ENCODE assay signal across 9 mouse cellular contexts in genomic region chr7:137478621-137478982, GRCm38 (mm10). TPM values are rescaled to one million over a fixed set of nuclear protein-coding genes. Genes with fewer than 3 reads are reported as not detected.
DNase-seq lines count a peak whose midpoint lies in the region; ATAC-seq and TF ChIP-seq lines count a peak whose summit lies in the region.
"Had no signal": no experiment of that assay in that cellular context is flagged by ENCODE, and none has a peak within 500 bp of the region (broad histone marks: within the 10 kb centered on the region; RNA-seq: fewer than 3 reads in every experiment).

No protein-coding gene starts in this region.

- TF ChIP-seq CTCF in E14TG2a.4 (conservative IDR thresholded peaks at IDR 0.05; ENCODE audit: low read length) = no peak

- H3K9me3 ChIP-seq in heart, embryonic 10.5 days = no peaks in the 10 kb centered on the region
- H3K9me3 ChIP-seq in E14TG2a.4 (ENCODE audit: low read length) = peaks cover 8% of the 10 kb centered on the region
- H3K9me3 ChIP-seq in hindbrain, embryonic 11.5 days (ENCODE audit: control insufficient read depth, low read length) = no peaks in the 10 kb centered on the region

- no peaks in the 10 kb centered on the region for H3K36me3 ChIP-seq in heart, embryonic 10.5 days
- no peaks in the 10 kb centered on the region for H3K36me3 ChIP-seq in E14TG2a.4 (ENCODE audit: insufficient read depth, low read length)
- H3K36me3 ChIP-seq in hindbrain, embryonic 11.5 days (ENCODE audit: control insufficient read depth, insufficient read depth, low read length) = no peaks in the 10 kb centered on the region

- H3K27me3 ChIP-seq in heart, embryonic 10.5 days (ENCODE audit: insufficient read depth, poor library complexity, severe bottlenecking) = peaks cover 36% of the 10 kb centered on the region
- H3K27me3 ChIP-seq in E14TG2a.4 (ENCODE audit: insufficient read depth, low read length) = peaks cover 51% of the 10 kb centered on the region
- H3K27me3 ChIP-seq in hindbrain, embryonic 11.5 days (ENCODE audit: control insufficient read depth, insufficient read depth, low read length) = no peaks in the 10 kb centered on the region

- no peak overlapping the region for H3K27ac ChIP-seq in heart, embryonic 10.5 days
- H3K27ac ChIP-seq in hindbrain, embryonic 11.5 days (ENCODE audit: low read depth, low read length) = no peak overlapping the region
- H3K27ac ChIP-seq: macrophage had no signal

- intact Hi-C loops in heart, postnatal 10 days (cut with DNase I) = loop anchor here (1.0 to 10.0 kb wide), 6 partner anchors 72 to 1446 kb away; no protein-coding TSS in a partner anchor

- peak overlapping the region; percentile 15; the same call in 1 of the 2 replicates for H3K9ac ChIP-seq in hindbrain, embryonic 11.5 days (ENCODE audit: low read depth, low read length)

- H3K4me1 ChIP-seq in heart, embryonic 10.5 days = 0 out of 2 replicates have a peak, but pooled peaks cover 6% of the 10 kb centered on the region
- H3K4me1 ChIP-seq in E14TG2a.4 (replicated peaks; ENCODE audit: low read depth, low read length) = peaks cover 5% of the 10 kb centered on the region
- no peaks in the 10 kb centered on the region for H3K4me1 ChIP-seq in hindbrain, embryonic 11.5 days (replicated peaks; ENCODE audit: control insufficient read depth, insufficient read depth, low read length)

- peak overlapping the region; percentile 45 for H3K4me3 ChIP-seq in heart, embryonic 10.5 days
- peak overlapping the region; percentile 53 for H3K4me3 ChIP-seq in E14TG2a.4 (replicated peaks; ENCODE audit: low read length)
- peak overlapping the region; percentile 15; the same call in 1 of the 2 replicates for H3K4me3 ChIP-seq in hindbrain, embryonic 11.5 days (ENCODE audit: low read depth, low read length)

- peak overlapping the region; percentile 37 for H3K4me2 ChIP-seq in hindbrain, embryonic 11.5 days (replicated peaks; ENCODE audit: low read depth, low read length)

- 19% methylated on average over 5 of the region's 5 CpGs for WGBS in heart, embryonic 10.5 days
- WGBS in hindbrain, embryonic 11.5 days = 26% methylated on average over 5 of the region's 5 CpGs

- peak; percentile 53 for ATAC-seq in hindbrain, embryonic 11.5 days (ENCODE audit: low FRiP score)
- peak; percentile 20; the same call in 1 of the 2 replicates for ATAC-seq in megakaryocyte progenitor cell, adult 5-6 weeks (replicated peaks; ENCODE audit: poor library complexity)

- DNase-seq in heart, embryonic 10.5 days (ENCODE audit: low spot score) = no peak
- DNase-seq in heart, postnatal 10 days = no peak
- DNase-seq in hindbrain, embryonic 11.5 days (ENCODE audit: low spot score) = no peak
- DNase-seq in retina, postnatal 1 day = no peak
- no peak for DNase-seq in layer of hippocampus, adult 18-20 months (ENCODE audit: low spot score in 2 of 2)
- no peak for DNase-seq in thymus, postnatal 10 days (ENCODE audit: low spot score in 2 of 2)

RNA-seq across cellular contexts. Expression of gene Glrx3, which starts 41.2 kb away (rescaled TPM):
- polyA plus RNA-seq in heart, embryonic 10.5 days (2016; fragmentation: Nextera tagmentation; extraction: Ambion mirVana) = 207 and 240 TPM in 2 replicates
- 100 to 1,000 TPM; 117 to 128 TPM for total RNA-seq in heart, postnatal 10 days (2021)
- polyA plus RNA-seq in hindbrain, embryonic 11.5 days (2014; fragmentation: Nextera tagmentation; extraction: Ambion mirVana) = 347 and 362 TPM in 2 replicates
- 135 and 136 TPM in 2 replicates for total RNA-seq in megakaryocyte progenitor cell, adult 5-6 weeks (2015)
- 179 and 183 TPM in 2 replicates for total RNA-seq in megakaryocyte progenitor cell, adult 5-6 weeks (2017)
- total RNA-seq in layer of hippocampus, adult 18-20 months (2021) = 10 to 100 TPM; 93.1 to 98.4 TPM
